Mouse (Mus musculus) frontal cortex, postnatal 10 days (tissue): ENCODE data around the gene Anp32a.

Experiments
- DNase-seq, 2 experiments: peaks; one replicate each; pipeline ENCODE4 v3.0.0; 2022; ENCODE audit warnings: low spot score in 2 of 2, mixed read lengths in 1 of 2

Anp32a gene

DNA sequence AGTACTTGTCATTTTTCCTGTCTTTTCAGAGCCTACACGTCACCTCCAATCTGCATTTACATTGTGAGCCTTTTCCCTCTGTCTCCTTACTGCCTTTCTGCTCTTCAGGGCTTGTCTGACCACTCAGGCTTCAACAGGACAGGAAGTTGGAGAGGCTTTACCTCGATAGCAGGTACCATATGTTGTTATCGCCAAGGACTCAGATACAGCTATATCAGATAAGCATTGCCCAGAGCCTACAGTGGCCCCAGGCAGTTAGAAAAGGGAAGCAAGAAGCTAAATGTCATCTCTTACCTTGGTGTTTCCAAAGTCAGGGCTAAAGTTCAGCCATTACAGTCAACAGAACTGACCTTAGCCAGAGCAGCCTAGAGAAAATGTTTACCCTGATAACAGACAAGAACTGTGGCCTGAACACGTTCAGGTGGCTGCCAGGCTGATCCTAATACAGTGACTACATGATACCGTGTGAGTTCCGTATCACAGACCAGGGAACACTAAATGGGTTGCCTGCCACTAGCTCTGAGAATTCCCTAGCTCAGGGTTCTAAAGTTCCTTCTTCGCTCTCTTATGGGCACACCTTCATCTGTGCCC, 65.4 kb downstream of the Anp32a start:
- DNase-seq, result no peak

DNA sequence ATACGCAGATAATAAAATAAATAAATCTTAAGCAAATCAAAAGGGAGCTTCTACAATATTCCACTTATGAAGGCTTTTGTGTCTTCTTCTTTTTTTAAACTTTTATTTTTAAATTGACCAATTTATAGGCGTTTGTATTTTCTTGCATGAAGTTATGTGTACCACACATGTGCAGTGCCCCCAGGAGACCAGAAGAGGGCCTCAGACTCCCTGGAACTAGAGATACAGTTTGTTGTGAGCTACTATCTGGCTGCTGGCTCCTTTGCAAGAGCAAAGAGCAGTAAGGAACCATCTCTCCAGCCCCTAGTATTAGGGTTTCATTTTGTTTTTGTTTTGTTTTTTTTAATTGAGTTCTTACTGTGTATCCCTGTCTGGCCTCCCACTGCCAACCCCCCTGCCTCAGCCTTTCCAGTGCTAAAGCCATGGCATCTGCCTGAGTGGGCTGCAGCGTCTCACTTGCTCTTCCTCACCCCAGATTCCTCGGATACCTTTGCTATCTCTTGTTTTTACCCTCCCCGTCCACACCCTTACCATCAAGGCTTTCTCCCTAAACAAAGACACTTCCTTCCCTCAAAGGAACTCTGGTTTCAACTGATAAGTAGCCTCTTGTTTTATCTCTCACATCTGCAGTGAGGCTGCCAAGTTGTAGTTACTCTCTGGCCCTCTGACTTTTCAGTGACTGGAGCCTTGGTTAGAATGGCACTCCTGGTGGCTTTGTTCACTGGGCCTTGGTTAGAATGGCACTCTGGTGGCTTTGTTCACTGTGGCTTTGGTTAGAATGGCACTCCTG, 66.5 kb downstream of the Anp32a start:
- no peak for DNase-seq

DNA sequence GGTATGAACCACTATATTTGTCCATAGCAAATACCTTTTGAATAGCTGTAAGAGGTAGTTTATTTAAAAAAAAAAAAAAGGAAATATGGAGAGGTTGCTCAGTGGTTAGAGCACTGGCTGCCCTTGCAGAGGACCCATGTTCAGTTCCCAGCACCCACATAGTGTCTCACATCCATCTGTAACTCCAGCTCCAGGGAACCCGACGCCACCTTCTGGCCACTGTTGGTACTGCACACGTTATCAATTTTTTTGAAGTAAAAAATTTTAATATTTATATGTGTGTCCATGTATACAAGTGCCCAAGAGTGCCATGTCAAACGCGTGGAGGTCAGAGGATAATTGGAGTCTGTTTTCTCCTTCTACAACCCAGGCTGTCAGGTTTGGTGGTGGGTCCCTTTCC, 77.6 kb downstream of the Anp32a start:
- no peak for DNase-seq

DNA sequence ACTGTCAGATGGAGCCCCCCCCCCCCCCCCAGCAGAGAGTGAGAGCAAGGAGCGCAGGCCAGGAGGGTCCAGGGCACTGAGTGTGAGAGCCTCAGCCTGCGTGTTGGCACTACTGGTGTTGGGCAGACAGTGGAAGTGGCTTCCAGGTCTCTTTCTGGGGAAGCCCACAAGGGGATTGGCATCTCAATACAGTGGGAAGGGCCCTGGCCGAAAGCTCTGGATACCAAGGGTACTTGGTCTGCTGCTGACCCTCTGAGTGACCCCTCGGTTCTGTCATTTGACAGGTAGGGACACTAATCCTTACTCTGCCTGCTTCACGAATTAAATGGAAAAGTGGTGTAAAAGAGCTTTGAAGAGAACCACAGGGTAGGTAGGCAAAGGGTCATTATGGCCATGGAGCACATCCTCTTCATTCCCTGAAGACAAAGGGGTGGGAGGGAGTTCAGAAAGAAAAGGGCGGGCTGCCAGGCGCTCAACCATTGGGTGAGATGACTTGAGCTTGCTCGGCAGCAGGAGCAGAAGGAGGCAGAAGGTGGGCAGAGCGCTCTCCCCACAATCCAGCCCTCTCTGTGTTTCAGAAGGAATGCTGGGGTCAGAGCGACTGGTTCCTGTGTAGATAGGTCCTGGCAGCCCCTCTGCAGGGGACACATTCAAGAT, 79.3 kb downstream of the Anp32a start:
- DNase-seq, result no peak

DNA sequence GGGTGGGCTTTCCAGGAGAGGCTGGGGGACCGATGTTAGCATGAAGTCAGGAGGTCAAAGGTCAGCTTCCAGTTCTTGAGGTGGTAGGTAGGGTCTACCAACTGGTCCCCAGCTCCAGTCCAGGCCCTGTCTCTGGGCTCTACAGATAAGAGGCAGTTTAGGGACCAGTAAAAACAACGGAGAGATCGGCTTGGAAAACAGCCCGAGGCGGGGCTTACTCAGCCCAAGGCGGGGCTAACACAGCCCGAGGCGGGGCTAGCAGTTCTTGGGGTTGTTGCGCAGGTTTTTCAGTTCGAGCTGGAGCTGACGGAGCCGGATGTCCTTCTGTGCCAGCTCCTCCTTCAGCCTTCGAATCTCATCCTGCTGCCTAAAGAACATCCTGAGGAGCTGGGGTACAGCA, 79.9 kb downstream of the Anp32a start:
- no peak for DNase-seq

DNA sequence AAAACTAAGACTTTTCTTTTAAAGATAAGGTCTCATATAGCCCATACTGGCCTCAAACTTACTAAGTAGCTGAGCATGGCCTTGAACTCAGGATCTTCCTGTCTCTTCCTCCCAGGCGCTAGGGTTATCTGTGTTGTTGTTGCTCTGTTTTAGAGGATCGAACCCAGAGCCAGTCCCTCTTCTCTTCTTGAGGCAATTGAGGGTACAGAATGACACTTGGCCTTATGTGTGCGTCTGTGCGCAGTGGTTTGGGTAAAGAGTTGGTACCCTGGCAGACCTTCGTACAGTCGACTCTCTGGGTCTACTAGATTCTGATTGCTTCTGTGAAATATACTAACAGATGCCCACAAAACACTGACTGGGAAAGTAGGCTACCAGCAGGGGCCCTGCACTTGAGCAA, 80.8 kb downstream of the Anp32a start:
- no peak for DNase-seq

DNA sequence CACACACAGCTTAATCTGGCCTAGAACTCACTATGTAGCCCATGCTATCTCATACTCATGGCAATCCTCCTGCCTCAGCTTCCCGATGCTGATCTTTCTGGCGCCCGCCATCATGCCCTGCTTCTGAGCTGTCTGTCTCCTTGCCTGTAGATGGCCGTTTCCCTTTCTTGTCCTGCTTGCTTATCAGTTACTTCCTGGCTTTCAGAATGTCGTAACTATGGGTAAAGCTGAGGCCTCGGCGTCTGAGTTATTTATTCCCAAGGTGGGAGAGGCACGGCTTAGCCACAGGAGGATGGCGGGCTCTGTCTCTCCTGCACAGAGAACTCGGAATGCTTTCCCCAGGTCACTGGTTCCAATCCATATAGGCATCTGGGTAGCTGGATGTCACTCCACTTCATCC, 81.8 kb downstream of the Anp32a start:
- no peak for DNase-seq

DNA sequence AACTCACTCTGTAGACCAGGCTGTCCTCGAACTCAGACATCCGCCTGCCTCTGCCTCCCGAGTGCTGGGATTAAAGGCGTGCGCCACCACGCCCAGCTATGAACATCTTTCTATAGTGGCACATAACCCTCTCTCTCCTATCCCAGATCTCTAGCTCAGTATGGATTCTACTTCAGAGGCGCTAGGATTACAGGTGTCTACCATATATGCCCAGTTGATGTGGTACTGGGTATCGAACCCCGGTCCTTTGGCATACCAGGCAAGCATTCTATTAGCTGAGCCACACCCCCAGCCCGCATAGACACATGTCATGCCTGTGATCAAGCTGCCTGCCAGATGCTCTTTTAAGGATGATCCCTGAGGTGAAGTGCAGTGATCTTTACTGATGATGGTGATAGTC, 82.8 kb downstream of the Anp32a start:
- DNase-seq, result no peak

DNA sequence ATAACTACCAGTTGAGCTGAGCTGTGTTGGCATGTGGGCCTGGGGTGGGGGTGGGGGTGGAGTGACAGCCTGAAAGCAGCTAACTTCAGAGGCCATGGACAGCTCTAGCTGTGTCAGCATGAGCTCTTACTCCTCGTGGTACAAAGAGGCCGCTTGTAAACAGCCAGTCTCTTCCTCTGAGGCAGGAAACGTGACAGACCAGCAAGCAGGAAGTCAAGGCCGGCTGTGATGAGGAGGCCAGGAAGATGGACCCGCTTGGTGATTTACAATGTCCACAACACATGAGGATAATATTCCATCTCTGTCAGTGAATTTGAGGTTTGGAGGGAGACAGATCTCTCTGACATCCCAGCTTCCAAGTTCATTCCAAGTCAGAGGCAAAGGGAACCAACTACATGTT, 84.2 kb downstream of the Anp32a start:
- no peak for DNase-seq

DNA sequence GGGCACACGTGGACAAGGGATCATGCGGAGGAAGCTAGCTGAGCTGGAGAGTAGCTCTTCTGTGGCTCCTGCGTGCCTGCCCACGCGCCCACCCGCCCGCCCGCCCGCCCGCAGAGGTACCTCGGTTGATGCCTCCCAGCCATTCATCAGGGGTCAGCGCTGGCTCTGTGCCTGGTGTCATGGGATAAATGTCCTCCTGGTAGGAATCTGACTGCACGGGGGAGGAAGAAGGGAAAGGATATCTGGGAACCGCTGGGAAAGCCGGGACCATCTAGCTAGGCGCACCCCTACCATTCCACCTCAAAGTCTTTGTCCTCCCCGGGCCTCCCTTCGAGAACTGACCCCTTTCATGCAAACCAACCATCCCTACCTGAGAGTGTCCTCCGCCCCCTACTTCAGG, 84.9 kb downstream of the Anp32a start:
- no peak for DNase-seq

DNA sequence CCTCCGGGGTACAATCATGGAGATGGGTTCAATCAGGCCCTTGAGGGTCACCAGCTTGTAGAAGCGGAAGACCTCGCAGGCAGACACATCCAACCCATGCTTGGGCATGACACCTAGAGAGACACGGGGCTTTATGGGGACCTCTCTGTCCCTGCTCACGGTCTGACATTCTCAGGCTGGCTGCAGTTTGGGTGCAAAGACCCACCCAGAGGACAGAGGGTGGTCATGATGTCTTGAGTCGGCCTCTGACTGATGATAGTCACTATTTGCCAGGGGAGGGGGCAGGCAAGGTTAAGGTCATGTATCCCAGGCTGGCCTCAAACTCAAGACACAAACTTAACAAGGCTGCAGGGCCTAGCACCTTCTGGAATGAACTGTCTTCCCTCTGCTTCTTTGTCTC, 85.4 kb downstream of the Anp32a start:
- DNase-seq, result no peak

DNA sequence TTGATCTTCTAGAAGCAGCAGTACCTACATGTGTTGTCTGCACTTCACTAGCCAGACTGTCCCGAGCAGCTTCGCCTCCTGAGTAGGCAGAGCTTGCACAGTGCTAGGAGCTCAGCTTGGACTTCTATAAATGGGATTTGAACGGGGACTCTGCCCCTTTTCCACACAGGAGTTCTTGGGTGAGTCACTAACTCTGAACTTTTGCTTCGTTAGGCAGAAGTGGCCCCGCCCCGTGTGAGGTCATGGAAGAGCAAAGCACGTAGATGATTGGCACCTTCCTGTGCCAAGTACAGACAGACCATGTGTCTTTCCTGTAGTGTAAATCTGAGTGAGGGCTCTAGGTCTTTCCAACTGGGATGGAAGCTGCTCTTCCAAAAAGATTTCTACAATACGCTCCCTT, 85.9 kb downstream of the Anp32a start:
- DNase-seq, result no peak
